Mouse (Mus musculus) gastrocnemius, adult 2 months (tissue): ENCODE measurements around the gene Arhgef12. TPM values are rescaled to one million over a fixed set of nuclear protein-coding genes. Genes with fewer than 3 reads are reported as not detected.
"Not testable (repeated sequence)": the region's sequence is repeated elsewhere in the genome, so short reads cannot be mapped to it uniquely, and the experiment has no call there.

Experiments used
- DNase-seq: peaks from one replicate; pipeline ENCODE4 v3.0.0; 2022
- H3K27ac ChIP-seq: fragments of 200-600 bp; 2 replicates; pipeline ENCODE4 v1.8.1; 2022; ENCODE audit warnings: mild to moderate bottlenecking
- H3K4me3 ChIP-seq: fragments of 200-600 bp; 2 replicates; pipeline ENCODE4 v1.8.1; 2022; ENCODE audit warnings: mild to moderate bottlenecking, moderate library complexity
- CTCF ChIP-seq: fragments of 200-600 bp; IDR thresholded peaks from 2 replicates; pipeline ENCODE4 v1.8.1; 2022; ENCODE audit warnings: antibody characterized with exemption, mild to moderate bottlenecking, moderate library complexity
- intact Hi-C: fragments of 180-260 bp; cut with DNase I; formaldehyde crosslinking; loops from one replicate; pipeline ENCODE4 v1.15.1; 2025
- total RNA-seq, 2 experiments: library from RNA; stranded (reverse); gene quantifications; 2 replicates each; pipeline ENCODE4 v1.2.3; 2021

Gene Arhgef12
- total RNA-seq, 2 experiments from 2014 or later: 41.9 to 61.9 TPM

DNA sequence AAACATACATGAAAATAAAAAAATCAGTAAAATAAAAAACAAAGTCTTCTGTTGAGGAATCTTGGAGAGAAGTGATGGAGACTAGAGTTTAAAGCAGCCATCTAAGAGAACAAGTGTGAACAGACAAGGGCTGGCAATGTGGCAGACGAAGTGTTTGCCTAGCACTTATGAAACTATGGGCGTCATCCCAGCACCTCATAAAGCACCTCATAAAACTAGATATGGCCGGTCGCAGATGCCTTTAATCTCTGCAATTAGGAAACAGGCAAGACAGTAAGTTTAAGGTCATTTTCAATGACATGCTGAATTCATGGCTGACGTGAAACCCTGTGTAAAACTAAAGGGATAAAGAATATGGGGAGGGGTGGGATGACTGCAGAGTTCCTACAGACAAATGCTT, 103.2 kb downstream of the Arhgef12 start:
- no peak overlapping the region for H3K4me3 ChIP-seq
- DNase-seq: no peak
- intact Hi-C loops: loop anchor here (10.0 kb wide), 1 partner anchor 281 kb away; no protein-coding TSS in a partner anchor

DNA sequence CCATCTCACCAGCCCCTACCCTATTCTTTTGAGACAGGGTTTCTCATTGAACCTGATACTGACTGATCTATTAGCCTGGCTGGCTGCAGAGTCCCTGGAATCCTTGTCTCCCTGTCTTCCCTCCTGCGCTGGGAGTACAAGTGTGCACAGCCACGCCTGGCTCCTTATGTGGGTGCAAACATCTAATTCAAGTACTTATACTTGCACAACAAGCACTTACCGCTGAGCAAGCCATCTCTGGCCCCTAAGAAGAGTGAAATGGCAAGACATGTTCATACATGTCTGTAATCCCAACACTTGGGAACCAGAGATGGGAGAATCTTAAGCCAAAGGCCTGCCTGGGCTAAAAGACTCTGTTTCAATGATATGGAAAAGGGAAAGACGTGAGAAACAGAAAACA, 104.0 kb downstream of the Arhgef12 start:
- Histone ChIP-seq H3K27ac (no peak overlapping the region), H3K4me3 (no peak overlapping the region)
- DNase-seq: no peak
- TF ChIP-seq CTCF: no peak
- intact Hi-C loops: loop anchor here (10.0 kb wide), 1 partner anchor 282 kb away; no protein-coding TSS in a partner anchor

More for the DNA sequence above, 103.2 kb downstream of the Arhgef12 start:
- no peak for TF ChIP-seq CTCF
- no peak overlapping the region for H3K27ac ChIP-seq

DNA sequence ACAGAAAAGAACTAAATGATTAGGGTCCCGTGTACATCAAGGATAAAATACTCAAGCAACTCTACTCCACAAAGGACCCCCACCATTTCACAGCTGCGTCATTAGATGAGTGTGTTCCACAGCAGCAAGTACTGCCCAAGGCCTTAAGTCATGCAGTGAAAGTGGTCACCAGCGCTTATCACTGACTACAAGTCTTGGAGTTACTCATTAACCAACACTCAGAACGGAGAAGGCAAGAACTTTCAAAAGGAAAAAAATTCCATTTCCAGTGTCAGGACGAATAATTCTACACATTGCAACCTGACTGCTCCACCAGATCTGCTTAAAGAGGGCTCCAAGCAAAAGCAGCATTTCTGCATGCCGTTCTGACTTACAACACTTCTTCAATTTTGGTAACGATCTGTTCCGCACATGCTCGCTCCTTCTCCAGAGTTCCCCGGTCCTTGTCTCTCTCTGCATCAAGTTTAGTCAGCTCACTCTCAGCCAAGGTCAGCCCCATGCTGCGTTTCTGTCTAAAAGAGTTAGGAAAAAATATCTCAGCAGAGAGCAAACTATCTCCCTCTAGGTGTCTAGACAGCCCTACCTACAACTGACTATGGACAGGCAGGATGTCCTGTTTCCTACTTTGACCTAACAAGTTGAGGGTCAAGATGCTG, 106.3 kb downstream of the Arhgef12 start:
- H3K27ac ChIP-seq: no peak overlapping the region
- TF ChIP-seq CTCF: no peak
- intact Hi-C loops: loop anchor here (1.0 to 10.0 kb wide), 3 partner anchors 107 to 284 kb away; partner anchors contain the start of gene Arhgef12
- DNase-seq: no peak
- H3K4me3 ChIP-seq: no peak overlapping the region

DNA sequence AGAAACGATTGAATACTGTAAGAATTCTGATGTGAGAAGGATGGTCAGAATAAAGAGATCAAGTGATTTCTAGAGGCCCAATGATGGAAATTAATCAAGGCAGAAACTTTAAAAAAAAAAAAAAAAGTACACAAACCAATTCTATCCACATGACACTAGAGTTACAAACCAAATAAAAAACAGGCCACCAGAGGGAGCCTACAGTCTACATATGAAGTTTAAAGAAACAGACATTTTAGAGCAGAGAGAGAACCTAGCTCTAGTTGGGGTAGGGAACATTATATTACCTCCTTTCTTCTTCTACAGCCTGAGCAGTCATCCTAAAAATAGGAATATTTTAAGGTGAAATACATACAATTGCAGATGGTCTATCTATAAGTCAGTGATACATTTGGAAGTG, 107.0 kb downstream of the Arhgef12 start:
- DNase-seq: no peak
- peak; percentile 76 for TF ChIP-seq CTCF
- intact Hi-C loops: loop anchor here (1.0 to 10.0 kb wide), 3 partner anchors 107 to 285 kb away; partner anchors contain the start of gene Arhgef12
- Histone ChIP-seq H3K27ac (no peak overlapping the region), H3K4me3 (no peak overlapping the region)

DNA sequence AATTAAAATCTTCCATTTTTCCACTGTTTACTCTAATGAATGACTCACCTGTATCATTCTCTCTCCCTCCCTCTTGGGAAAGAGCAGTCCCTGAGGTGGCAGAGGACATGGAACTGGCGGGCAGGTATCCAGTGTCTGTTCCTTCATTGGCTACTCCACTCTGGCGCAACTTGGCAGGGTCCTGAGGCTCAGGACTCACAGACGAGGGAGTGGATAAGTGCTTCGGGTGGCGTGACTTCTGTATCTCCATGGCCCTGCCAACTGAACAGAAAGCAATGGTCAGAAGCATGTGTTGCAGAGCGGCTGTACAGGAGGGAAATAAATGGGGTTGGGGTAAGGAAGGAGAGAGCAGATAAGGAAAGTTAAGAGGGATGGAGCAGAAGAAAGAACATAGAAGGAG, 109.5 kb downstream of the Arhgef12 start:
- DNase-seq: no peak
- no peak overlapping the region for H3K27ac ChIP-seq
- TF ChIP-seq CTCF: no peak
- intact Hi-C loops: no loop called here
- H3K4me3 ChIP-seq: no peak overlapping the region

DNA sequence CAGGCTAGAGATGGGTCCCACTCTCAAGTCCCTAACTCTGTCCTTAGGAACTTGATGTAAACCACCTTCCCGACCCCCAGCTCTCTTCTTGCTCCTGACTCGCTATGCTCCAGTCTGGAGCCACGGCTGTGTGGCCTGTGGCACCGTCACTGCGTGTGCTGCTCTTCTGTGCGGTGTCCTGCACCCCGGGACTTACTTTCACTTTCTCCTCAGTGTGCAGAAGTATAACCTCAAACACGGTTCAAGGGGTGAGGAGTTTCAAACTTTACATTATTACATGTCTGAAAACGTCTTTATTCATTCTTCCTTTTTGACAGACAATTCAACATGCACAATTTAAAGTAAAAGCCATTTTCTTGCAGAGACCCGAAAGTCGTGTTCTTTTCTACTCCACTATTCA, 111.7 kb downstream of the Arhgef12 start:
- H3K27ac ChIP-seq: no peak overlapping the region
- TF ChIP-seq CTCF: no peak
- DNase-seq: no peak
- intact Hi-C loops: no loop called here
- no peak overlapping the region for H3K4me3 ChIP-seq

DNA sequence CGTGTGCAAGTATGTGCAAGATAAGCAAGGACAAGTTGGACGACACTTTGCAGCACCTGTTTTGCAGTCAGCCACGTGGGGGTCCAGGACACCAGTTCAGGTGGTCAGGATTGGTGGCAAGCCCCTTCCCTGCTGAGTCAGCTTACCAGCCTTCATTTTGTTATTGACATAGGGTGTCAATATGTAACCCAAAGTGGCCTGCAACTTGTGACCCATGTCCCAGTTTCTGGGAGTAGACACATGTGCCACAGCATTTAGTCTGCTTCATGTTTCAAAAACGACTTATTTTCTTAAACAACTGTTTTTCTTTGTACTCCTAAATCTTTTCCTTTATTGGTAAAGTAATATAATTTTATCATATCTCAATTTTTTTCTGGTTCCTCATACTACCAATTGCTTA, 112.3 kb downstream of the Arhgef12 start:
- intact Hi-C loops: no loop called here
- no peak for TF ChIP-seq CTCF
- H3K4me3 ChIP-seq: no peak overlapping the region

DNA sequence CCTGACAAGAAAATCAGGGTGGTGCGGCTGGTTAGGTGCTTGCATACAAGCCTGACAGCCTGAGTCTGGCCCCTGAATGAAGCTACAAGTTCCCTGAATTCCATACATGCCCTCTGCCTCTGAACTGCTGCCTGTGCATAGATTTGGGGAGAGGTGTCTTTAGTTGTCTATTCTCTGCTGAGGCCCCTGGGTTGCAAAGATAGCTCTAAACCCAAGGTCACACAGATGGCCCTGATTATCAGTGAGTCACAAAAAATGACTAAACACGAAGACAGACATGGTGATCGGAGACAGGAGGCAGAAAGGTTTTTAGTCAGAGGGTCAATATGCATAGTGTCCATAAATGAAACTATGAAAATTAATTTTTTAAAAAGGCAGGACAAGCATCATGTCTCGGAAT, 113.4 kb downstream of the Arhgef12 start:
- H3K27ac ChIP-seq: no peak overlapping the region
- no peak overlapping the region for H3K4me3 ChIP-seq
- intact Hi-C loops: no loop called here

More for the DNA sequence above, 112.3 kb downstream of the Arhgef12 start:
- no peak overlapping the region for H3K27ac ChIP-seq
- no peak for DNase-seq

DNA sequence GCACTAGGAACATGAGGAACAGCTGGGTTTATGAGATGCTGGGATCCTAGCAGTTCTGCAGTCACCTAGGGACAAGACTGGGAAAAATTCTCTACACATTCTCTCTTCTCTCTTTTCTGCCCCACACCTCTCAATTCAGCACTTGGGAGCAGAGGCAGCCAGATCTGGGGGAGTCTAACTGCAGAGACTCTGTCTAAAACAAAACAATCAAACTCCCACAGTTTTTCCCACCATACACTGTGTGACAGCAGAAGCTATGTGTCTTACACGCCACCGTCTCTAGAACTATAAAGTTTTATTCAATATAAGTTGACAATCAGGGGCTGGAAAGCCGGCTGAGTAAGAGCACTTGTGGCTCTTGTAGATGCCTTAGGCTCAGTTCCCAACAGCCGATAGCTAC, 119.1 kb downstream of the Arhgef12 start:
- no peak for TF ChIP-seq CTCF

More for the DNA sequence above, 113.4 kb downstream of the Arhgef12 start:
- TF ChIP-seq CTCF: no peak
- DNase-seq: no peak

DNA sequence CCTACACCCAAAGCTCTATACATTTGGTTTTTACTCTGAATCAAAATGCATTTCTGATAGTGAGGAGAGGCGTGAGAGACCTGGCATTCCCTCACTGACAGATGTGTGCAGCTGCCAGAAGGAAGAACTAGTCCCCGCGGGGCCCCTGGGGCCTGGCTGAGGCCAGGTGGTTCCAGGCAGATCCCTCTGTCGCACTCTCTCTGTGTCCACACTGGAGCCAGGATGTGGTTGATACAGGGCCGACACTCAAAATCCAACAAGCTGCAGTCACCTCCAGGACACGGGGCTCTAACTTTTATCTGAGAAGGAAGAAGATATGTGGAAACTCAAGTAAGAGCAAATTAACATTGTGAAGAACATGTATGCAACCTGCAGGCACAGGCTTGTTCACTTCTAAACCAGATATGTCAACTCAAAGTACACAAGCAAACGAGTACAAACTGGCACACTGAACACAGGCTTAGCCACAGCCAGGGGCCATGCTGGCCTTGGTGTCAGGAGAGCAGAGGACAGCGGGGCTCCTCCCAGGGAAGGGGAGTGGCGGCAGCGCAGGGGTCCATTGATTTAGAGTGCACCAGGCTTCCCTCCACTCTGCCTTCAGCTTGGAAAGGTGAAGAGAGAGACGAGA, 138.0 kb downstream of the Arhgef12 start:
- H3K27ac ChIP-seq: no peak overlapping the region
- no peak overlapping the region for H3K4me3 ChIP-seq
- intact Hi-C loops: no loop called here
- no peak for TF ChIP-seq CTCF
- DNase-seq: no peak

More for the DNA sequence above, 119.1 kb downstream of the Arhgef12 start:
- no peak for DNase-seq
- intact Hi-C loops: no loop called here
- no peak overlapping the region for H3K27ac ChIP-seq
- no peak overlapping the region for H3K4me3 ChIP-seq

DNA sequence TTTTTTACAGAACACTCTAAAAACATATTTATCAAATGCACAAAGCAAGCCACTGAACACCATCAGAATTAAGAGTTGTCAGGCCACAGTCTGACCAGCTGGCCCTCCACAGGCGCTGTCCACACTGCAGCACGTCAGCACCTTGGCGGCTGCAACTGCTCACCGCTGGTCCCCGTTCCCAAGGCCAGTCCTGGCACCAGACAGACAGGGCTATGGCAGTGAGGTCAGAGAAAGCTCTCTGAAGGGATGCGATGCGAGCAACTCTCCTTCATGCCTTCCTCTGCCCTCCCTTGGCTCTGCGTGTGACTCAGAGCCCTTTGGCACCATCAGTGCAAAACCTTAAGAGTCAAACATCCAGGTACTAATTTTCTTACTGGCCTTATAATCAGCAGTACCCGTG, 139.3 kb downstream of the Arhgef12 start:
- intact Hi-C loops: no loop called here
- Histone ChIP-seq H3K4me3 (no peak overlapping the region), H3K27ac (no peak overlapping the region)
- DNase-seq: no peak
- no peak for TF ChIP-seq CTCF

DNA sequence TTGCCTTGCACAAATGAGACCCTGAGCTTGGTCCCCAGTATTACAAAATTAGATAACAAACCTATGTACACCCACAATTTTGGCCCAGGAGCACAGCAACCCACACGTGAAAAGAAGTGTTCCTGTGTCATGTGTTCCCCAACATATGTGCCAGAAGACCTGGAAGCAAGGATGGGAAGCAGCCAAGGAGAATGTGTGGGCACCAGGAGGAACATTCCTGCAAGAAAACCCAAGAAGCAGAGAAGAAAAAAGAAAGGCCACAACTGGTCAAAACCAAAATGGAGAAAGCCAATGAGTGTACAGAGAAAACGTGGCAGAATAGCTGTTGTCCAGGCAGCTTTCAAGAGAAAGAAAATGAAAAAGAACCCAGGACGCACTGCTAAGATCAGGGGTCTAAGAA, 142.2 kb downstream of the Arhgef12 start:
- intact Hi-C loops, H3K4me3 ChIP-seq, H3K27ac ChIP-seq, DNase-seq: not testable (repeated sequence)

DNA sequence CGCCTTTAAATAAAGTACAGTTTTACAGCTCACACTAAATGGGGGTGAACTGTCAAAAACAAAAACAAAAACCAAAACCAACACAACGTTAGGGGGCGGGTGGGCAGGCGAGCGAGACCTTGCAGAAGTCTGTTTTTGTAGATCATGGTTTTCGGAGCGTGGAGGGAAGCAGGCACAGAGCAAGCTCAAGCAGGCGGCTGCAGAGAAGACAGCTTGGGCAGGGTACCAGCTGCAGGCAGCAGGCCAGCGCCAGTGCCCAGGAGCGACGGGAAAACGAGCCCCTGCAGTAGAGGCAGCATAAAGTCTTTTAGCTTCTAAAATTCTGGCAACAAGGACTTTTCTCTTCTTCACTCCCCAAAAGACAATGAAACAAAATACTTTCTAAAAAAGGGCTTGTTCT, 142.7 kb downstream of the Arhgef12 start:
- intact Hi-C loops: no loop called here
- peak; percentile 46 for DNase-seq

DNA sequence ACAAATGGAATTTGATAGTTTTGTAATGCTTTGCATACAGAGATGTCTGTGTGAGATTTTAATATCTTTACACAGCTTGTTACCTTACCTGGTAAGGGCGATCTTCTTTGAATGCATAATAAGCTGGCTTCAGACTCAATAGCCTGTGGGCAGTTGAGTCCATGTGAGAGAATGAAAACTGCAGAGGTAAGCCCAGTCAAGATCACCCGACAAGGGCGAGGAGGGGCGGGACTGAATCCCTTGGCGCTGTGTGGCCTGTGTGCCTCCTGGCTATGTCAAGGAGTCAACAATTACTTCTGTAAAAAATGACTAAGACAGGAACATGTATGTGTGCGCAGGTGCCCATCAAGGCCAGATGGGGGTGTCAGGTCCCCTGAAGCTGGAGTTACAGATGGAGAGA, 144.5 kb downstream of the Arhgef12 start:
- H3K4me3 ChIP-seq: no peak overlapping the region
- intact Hi-C loops: no loop called here
- no peak overlapping the region for H3K27ac ChIP-seq
- no peak for TF ChIP-seq CTCF
- DNase-seq: no peak

More for the DNA sequence above, 142.7 kb downstream of the Arhgef12 start:
- no peak overlapping the region for H3K27ac ChIP-seq
- H3K4me3 ChIP-seq: no peak overlapping the region
- TF ChIP-seq CTCF: no peak
